Mouse (Mus musculus): ENCODE data around the gene Vwa8.

- no peak for TF ChIP-seq CTCF (IDR thresholded peaks at IDR 0.05; ENCODE audit: low read depth)
- no peak for TF ChIP-seq EP300 (IDR thresholded peaks at IDR 0.05; ENCODE audit: low read depth)
Observed at GRCm38 (mm10) chr14:78970621-78971020, 121.8 kb downstream of the Vwa8 start.
